Mouse (Mus musculus): ENCODE measurements around the gene Mapk8. TPM values are rescaled to one million over a fixed set of nuclear protein-coding genes. Genes with fewer than 3 reads are reported as not detected.

The Mapk8 gene
- total RNA-seq, 2 experiments from 2014 or later: 33.2 to 39.7 TPM

- no peak for DNase-seq (ENCODE audit: low spot score in 2 of 2)
Measured at GRCm38 (mm10) chr14:33351984-33352722, 94.8 kb downstream of the Mapk8 start.

- DNase-seq (ENCODE audit: low spot score in 2 of 2): no peak
Measured at GRCm38 (mm10) chr14:33351019-33351418, 95.9 kb downstream of the Mapk8 start.

DNA sequence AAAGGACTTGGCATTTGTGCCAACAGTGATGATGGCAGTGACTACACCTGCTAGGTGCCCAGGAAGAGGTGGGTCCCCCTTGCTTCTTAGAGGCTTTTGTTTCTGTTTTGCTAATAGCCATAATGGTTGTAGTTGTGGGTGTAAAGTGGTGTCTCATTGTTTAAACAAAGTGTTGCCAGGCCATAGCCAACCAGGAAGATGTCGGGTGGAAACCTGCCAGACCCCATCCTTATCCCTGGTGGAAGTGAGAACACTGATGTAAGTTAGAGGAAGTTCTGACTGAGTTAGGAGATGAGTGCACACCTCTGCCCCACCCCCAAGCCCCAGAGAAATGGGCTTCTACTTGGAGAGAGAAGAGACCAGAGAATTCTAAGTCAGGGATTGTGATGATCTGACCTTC, 98.8 kb downstream of the Mapk8 start:
- no peak for DNase-seq (ENCODE audit: low spot score in 2 of 2)

GRCm38 (mm10) chr14:33347738-33348137, 99.2 kb downstream of the Mapk8 start:
- DNase-seq (ENCODE audit: low spot score in 2 of 2): no peak

DNA sequence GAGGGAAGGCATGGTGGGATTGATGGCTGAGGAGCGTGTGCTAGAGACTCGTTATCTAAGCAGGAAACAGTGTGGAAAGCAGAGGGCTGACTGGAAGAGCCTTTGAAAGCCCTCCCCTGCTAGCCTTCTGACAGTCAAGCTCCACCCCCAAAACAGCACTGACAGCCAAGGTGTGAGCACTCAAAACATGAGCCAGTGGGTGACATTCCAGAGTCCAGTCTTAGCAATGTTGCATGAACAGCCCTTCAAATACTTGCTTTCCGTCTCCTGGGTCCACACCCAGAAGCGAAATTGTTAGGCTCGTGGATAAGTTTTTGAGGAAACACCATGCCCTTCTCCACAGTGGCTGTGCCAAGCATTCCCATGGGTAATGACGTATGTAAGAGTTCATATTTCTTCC, 100.4 kb downstream of the Mapk8 start:
- no peak for DNase-seq (ENCODE audit: low spot score in 2 of 2)

GRCm38 (mm10) chr14:33343131-33343725, 103.7 kb downstream of the Mapk8 start:
- no peak for DNase-seq (ENCODE audit: low spot score in 2 of 2)

DNA sequence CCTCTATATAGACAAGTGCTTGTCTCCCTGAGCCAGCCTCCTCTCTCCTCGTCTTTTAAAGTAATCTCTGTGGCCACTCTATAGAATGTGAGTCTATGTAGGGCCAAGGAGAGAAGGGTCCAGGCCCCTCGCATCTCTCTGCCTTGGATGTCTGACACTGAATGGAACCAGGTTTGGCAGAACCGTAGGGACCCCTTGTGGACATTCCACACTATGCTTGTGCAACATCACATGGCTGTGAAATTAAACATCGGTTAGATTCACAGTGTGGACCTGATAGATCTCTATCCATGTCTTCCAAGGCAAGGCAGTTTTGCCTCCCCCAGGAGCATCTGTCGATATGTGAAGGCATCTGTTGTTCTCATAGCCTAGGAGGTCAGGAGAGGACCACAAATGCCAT, 108.3 kb downstream of the Mapk8 start:
- no peak for DNase-seq (ENCODE audit: low spot score in 2 of 2)

DNA sequence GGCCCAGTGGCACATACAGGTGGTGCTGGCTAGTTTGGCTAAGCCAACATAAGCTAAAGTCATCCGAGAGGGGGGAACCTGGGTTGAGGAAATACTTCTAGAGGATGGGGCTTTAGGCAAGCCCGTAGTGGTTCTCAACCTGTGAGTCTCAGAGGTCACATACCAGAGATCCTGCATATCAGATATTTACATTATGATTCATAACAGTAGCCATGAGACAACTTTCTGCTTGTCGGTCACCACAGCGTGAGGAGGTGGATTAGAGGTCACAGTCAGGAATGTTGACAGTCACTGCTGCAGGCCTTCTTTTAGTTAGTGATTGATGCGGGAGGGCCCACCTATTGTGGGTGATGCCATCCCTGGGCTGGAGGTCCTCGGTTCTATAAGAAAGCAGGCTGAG, 111.2 kb downstream of the Mapk8 start:
- no peak for DNase-seq (ENCODE audit: low spot score in 2 of 2)

GRCm38 (mm10) chr14:33334402-33334801, 112.6 kb downstream of the Mapk8 start:
- DNase-seq (ENCODE audit: low spot score in 2 of 2): no peak

GRCm38 (mm10) chr14:33333833-33334232, 113.1 kb downstream of the Mapk8 start:
- DNase-seq (ENCODE audit: low spot score in 2 of 2): no peak

- no peak for DNase-seq (ENCODE audit: low spot score in 2 of 2)
Measured at GRCm38 (mm10) chr14:33331627-33332026, 115.3 kb downstream of the Mapk8 start.

DNA sequence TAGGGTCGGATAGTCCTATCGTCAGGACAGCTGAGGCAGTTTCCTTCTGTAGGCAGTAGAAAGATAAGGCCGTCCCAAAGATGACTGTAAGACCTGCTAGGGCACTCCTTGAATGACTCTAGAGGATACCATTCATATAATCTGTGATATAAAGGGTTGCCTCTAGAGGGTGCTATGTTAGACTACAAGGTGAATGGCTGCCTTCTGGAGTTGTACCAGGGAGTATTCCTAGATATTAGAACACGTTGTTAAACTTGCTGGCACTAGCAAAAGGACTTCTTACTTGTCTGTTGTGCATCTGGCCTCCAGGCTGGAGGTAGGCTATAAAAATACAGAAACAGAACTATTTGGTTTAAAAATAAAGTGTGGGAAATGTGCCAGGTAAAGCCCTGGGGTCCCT, 116.0 kb downstream of the Mapk8 start:
- no peak for DNase-seq (ENCODE audit: low spot score in 2 of 2)

- no peak for DNase-seq (ENCODE audit: low spot score in 2 of 2)
Measured at GRCm38 (mm10) chr14:33329297-33329805, 117.6 kb downstream of the Mapk8 start.

GRCm38 (mm10) chr14:33328369-33328768, 118.6 kb downstream of the Mapk8 start:
- DNase-seq (ENCODE audit: low spot score in 2 of 2): no peak

Other genes starting within 250 kb of the Mapk8 start
- gene Arhgap22, start 233.1 kb downstream of the Mapk8 start, total RNA-seq (2021): 1 to 10 TPM; 1.9 to 3.5 TPM
- gene Frmpd2, start 24.5 kb upstream of the Mapk8 start, total RNA-seq (2021): not detected
- gene Ptpn20, start 142.0 kb upstream of the Mapk8 start, total RNA-seq (2021): not detected

Data from gastrocnemius, postnatal 4 days (tissue).